Mouse (Mus musculus) megakaryocyte, embryonic 14.5 days (primary cell): Measurements from ENCODE around the gene Col18a1. TPM values are rescaled to one million over a fixed set of nuclear protein-coding genes. Genes with fewer than 3 reads are reported as not detected.

ENCODE experiments used
- H3K27me3 ChIP-seq: replicated peaks from 2 replicates; pipeline ENCODE3; 2012; ENCODE audit warnings: inconsistent platforms
- H3K36me3 ChIP-seq: replicated peaks from 2 replicates; pipeline ENCODE3; 2012; ENCODE audit warnings: low read length, inconsistent platforms, mixed read lengths
- H3K4me1 ChIP-seq: 2 replicates; pipeline ENCODE4 v1.6.1; 2012; ENCODE audit warnings: inconsistent platforms
- H3K4me3 ChIP-seq: replicated peaks from 2 replicates; pipeline ENCODE3; 2012; ENCODE audit warnings: moderate library complexity, mild to moderate bottlenecking, inconsistent platforms
- H3K9me3 ChIP-seq: 2 replicates; pipeline ENCODE4 v1.6.1; 2012; ENCODE audit warnings: inconsistent platforms
- FLI1 ChIP-seq: IDR thresholded peaks from 2 replicates; pipeline ENCODE4 v1.6.1; 2012; ENCODE audit warnings: low read length, inconsistent platforms, mixed read lengths
- GATA1 ChIP-seq: IDR thresholded peaks from 3 replicates; pipeline ENCODE4 v1.6.1; 2012; ENCODE audit warnings: mixed read lengths, low read length, inconsistent platforms, borderline replicate concordance
- polyA plus RNA-seq: library from polyadenylated mRNA; stranded (reverse); fragments of >175 nt; gene quantifications from 2 replicates; pipeline ENCODE4 v1.2.3, GENCODE M21; 2012; ENCODE audit warnings: low replicate concordance; ENCODE audit not compliant: insufficient read depth

Col18a1 gene
- polyA plus RNA-seq, 1 experiment, result 946 TPM

GRCm38 (mm10) chr10:77026944-77027343 lies 139.4 kb downstream of the Col18a1 start:
- H3K4me1 ChIP-seq, result peaks cover 15% of the 10 kb centered on the region
- no peak overlapping the region for H3K4me3 ChIP-seq
- H3K36me3 ChIP-seq, result no peaks in the 10 kb centered on the region
- TF ChIP-seq FLI1 (no peak), GATA1 (no peak)
- H3K27me3 ChIP-seq, result peaks cover 57% of the 10 kb centered on the region
- H3K9me3 ChIP-seq, result peaks cover 14% of the 10 kb centered on the region

GRCm38 (mm10) chr10:77024231-77024630 lies 142.1 kb downstream of the Col18a1 start:
- Histone ChIP-seq H3K36me3 (no peaks in the 10 kb centered on the region), H3K4me3 (no peak overlapping the region), H3K27me3 (peaks cover 58% of the 10 kb centered on the region), H3K4me1 (peaks cover 25% of the 10 kb centered on the region), H3K9me3 (peaks cover 8% of the 10 kb centered on the region)
- TF ChIP-seq FLI1 (no peak), GATA1 (no peak)

- Histone ChIP-seq H3K27me3 (peaks cover 67% of the 10 kb centered on the region), H3K4me1 (peaks cover 25% of the 10 kb centered on the region), H3K4me3 (no peak overlapping the region), H3K9me3 (peaks cover 2% of the 10 kb centered on the region; the same call in 1 of the 2 replicates), H3K36me3 (no peaks in the 10 kb centered on the region)
- TF ChIP-seq GATA1 (no peak), FLI1 (no peak)
Observed at GRCm38 (mm10) chr10:77022301-77023130, 143.8 kb downstream of the Col18a1 start.

- Histone ChIP-seq H3K4me1 (peaks cover 21% of the 10 kb centered on the region), H3K36me3 (no peaks in the 10 kb centered on the region), H3K4me3 (peak overlapping the region; percentile 74), H3K9me3 (no peaks in the 10 kb centered on the region), H3K27me3 (peaks cover 64% of the 10 kb centered on the region)
- TF ChIP-seq GATA1 (no peak), FLI1 (no peak)
Observed at GRCm38 (mm10) chr10:77021399-77022052, 144.8 kb downstream of the Col18a1 start.

- Histone ChIP-seq H3K4me3 (peak overlapping the region; percentile 6), H3K36me3 (no peaks in the 10 kb centered on the region), H3K27me3 (peaks cover 47% of the 10 kb centered on the region), H3K4me1 (peaks cover 14% of the 10 kb centered on the region), H3K9me3 (0 out of 2 replicates have a peak, but pooled peaks cover 9% of the 10 kb centered on the region)
- TF ChIP-seq GATA1, result no peak
- no peak for TF ChIP-seq FLI1
Observed at GRCm38 (mm10) chr10:77017662-77018061, 148.7 kb downstream of the Col18a1 start.

- no peaks in the 10 kb centered on the region for H3K36me3 ChIP-seq
- H3K9me3 ChIP-seq, result 0 out of 2 replicates have a peak, but pooled peaks cover 9% of the 10 kb centered on the region
- peak overlapping the region; percentile 6 for H3K4me3 ChIP-seq
- H3K4me1 ChIP-seq, result peaks cover 10% of the 10 kb centered on the region
- TF ChIP-seq FLI1 (no peak), GATA1 (no peak)
- peaks cover 46% of the 10 kb centered on the region for H3K27me3 ChIP-seq
Observed at GRCm38 (mm10) chr10:77017061-77017460, 149.3 kb downstream of the Col18a1 start.

GRCm38 (mm10) chr10:77016499-77016898 lies 149.8 kb downstream of the Col18a1 start:
- H3K4me3 ChIP-seq, result no peak overlapping the region
- H3K27me3 ChIP-seq, result peaks cover 45% of the 10 kb centered on the region
- TF ChIP-seq GATA1 (no peak), FLI1 (no peak)
- H3K36me3 ChIP-seq, result no peaks in the 10 kb centered on the region
- peaks cover 5% of the 10 kb centered on the region for H3K4me1 ChIP-seq
- H3K9me3 ChIP-seq, result 0 out of 2 replicates have a peak, but pooled peaks cover 9% of the 10 kb centered on the region

GRCm38 (mm10) chr10:77016080-77016479 lies 150.3 kb downstream of the Col18a1 start:
- TF ChIP-seq GATA1 (no peak), FLI1 (no peak)
- Histone ChIP-seq H3K4me1 (peaks cover under 1% of the 10 kb centered on the region), H3K36me3 (no peaks in the 10 kb centered on the region), H3K4me3 (no peak overlapping the region), H3K27me3 (peaks cover 45% of the 10 kb centered on the region), H3K9me3 (0 out of 2 replicates have a peak, but pooled peaks cover 9% of the 10 kb centered on the region)

- Histone ChIP-seq H3K4me1 (no peaks in the 10 kb centered on the region), H3K9me3 (0 out of 2 replicates have a peak, but pooled peaks cover 9% of the 10 kb centered on the region), H3K4me3 (no peak overlapping the region), H3K27me3 (peaks cover 21% of the 10 kb centered on the region), H3K36me3 (no peaks in the 10 kb centered on the region)
- TF ChIP-seq FLI1 (no peak), GATA1 (no peak)
Observed at GRCm38 (mm10) chr10:77011681-77012080, 154.7 kb downstream of the Col18a1 start.

GRCm38 (mm10) chr10:77008698-77009097 lies 157.7 kb downstream of the Col18a1 start:
- H3K4me3 ChIP-seq, result no peak overlapping the region
- no peaks in the 10 kb centered on the region for H3K9me3 ChIP-seq
- H3K27me3 ChIP-seq, result peaks cover 17% of the 10 kb centered on the region

More at GRCm38 (mm10) chr10:77008698-77009097, 157.7 kb downstream of the Col18a1 start:
- no peaks in the 10 kb centered on the region for H3K36me3 ChIP-seq
- H3K4me1 ChIP-seq, result no peaks in the 10 kb centered on the region
- no peak for TF ChIP-seq GATA1
- TF ChIP-seq FLI1, result no peak
